Mouse (Mus musculus): ENCODE results near the gene Ccl28. TPM values are rescaled to one million over a fixed set of nuclear protein-coding genes. Genes with fewer than 3 reads are reported as not detected.
"Not testable (repeated sequence)": the region's sequence is repeated elsewhere in the genome, so short reads cannot be mapped to it uniquely, and the experiment has no call there.

Gene Ccl28
- 1.5 and 1.6 TPM in 2 replicates for polyA plus RNA-seq (2012; rRNA removed)

DNA sequence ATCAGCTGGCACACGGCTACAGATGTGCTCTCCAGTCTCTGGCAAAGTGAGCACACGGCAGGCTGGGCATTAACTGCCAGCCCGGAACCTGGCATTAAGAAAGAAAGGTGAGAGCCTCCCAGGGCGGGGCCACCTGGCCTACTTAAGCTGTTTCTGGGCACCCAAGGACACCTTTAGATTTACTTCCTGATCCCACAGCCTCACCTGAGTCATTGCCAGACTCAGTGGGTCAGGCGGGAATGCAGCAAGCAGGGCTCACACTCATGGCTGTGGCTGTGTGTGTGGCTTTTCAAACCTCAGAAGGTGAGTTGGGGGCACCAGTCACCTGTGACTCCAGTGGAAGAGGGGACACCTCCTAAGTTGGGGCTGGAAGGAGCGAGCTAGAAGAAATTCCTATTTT, at the start of gene Ccl28:
Ccl28 (plus strand) TSS at position 186 of the 400 bp plus-strand sequence.
- DNase-seq (ENCODE audit: low read depth): no peak

DNA sequence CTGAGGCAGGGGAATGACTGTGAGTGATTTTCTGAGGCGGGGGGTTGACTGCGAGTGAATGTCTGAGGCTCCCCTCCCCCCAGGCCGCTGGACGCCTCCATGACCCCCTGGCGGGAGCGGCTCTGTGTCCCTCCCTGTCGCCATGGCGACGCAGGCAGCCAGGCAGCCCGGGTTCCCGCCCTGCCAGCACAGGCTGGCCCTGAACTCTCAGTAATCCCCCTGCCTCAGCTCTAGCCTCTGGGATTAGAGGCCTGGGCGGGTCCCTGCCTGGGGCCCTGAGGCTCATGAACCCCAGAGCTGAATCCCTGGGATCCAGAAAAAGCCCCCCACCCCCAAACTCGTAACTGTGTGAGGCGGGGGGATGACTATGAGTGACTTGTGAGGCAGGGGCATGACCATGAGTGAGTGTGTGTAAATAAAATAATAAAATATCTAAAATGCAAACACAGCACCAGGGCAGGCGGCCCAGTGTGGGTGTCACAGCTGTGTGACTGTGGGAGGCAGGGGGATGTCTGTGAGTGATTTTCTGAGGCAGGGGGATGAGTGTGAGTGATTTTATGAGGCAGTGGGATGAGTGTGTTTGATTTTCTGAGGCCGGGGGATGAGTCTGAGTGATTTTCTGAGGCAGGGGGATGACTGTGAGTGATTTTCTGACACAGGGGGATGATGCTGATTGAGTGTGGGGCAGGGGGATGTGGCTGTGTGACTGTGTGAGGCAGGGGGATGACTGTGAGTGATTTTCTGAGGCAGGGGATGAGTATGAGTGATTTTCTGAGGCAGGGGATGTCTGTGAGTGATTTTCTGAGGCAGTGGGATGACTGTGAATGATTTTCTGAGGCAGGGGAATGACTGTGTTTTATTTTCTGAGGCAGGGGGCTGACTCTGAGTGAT, 27.1 kb upstream of the Ccl28 start:
- not testable (repeated sequence) for DNase-seq (ENCODE audit: low read depth)

GRCm38 (mm10) chr13:119598466-119598865, 25.2 kb upstream of the Ccl28 start:
- not testable (repeated sequence) for DNase-seq (ENCODE audit: low read depth)

GRCm38 (mm10) chr13:119599066-119599465, 24.6 kb upstream of the Ccl28 start:
- DNase-seq (ENCODE audit: low read depth): not testable (repeated sequence)

DNA sequence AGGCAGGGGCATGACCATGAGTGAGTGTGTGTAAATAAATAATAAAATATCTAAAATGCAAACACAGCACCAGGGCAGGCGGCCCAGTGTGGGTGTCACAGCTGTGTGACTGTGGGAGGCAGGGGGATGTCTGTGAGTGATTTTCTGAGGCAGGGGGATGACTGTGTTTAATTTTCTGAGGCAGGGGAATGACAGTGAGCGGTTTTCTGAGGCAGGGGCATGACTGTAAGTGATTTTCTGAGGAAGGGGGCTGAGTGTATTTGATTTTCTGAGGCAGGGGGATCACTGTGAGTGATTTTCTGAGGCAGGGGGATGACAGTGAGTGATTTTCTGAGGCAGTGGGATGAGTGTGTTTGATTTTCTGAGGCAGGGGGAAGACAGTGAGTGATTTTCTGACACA, 24.1 kb upstream of the Ccl28 start:
- not testable (repeated sequence) for DNase-seq (ENCODE audit: low read depth)

- DNase-seq (ENCODE audit: low read depth): not testable (repeated sequence)
Observed at GRCm38 (mm10) chr13:119600166-119600565, 23.5 kb upstream of the Ccl28 start.

DNA sequence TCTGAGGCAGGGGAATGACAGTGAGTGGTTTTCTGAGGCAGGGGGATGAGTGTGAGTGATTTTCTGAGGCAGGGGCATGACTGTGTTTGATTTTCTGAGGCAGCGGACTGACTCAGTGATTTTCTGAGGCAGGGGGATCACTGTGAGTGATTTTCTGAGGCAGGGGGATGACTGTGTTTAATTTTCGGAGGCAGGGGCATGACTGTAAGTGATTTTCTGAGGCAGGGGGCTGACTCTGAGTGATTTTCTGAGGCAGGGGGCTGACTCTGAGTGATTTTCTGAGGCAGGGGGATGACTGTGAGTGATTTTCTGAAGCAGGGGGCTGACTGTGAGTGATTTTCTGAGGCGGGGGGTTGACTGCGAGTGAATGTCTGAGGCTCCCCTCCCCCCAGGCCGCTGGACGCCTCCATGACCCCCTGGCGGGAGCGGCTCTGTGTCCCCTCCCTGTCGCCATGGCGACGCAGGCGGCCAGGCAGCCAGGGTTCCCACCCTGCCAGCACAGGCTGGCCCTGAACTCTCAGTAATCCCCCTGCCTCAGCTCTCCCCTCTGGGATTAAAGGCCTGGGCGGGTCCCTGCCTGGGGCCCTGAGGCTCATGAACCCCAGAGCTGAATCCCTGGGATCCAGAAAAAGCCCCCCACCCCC, 20.8 kb upstream of the Ccl28 start:
- not testable (repeated sequence) for DNase-seq (ENCODE audit: low read depth)

DNA sequence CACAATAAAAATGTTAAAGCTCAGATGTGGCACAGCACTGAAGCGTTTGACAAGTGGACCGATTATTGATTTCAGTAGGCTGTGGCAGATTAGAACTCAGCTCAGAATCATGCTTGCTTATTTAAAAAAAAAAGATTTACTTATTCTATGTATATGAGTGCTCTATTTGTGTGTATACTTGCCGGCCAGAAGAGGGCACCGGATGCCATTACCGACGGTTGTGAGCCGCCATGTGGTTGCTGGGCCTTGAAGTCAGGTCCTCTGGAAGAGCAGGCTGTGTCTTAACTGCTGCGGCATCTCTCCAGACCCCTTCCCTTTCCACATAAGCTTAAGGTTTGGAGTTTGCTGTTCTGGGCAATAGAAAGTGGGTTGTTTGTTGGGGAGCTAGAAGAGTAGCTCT, 19.7 kb upstream of the Ccl28 start:
- DNase-seq (ENCODE audit: low read depth): not testable (repeated sequence)

GRCm38 (mm10) chr13:119604322-119604721, 19.3 kb upstream of the Ccl28 start:
- not testable (repeated sequence) for DNase-seq (ENCODE audit: low read depth)

DNA sequence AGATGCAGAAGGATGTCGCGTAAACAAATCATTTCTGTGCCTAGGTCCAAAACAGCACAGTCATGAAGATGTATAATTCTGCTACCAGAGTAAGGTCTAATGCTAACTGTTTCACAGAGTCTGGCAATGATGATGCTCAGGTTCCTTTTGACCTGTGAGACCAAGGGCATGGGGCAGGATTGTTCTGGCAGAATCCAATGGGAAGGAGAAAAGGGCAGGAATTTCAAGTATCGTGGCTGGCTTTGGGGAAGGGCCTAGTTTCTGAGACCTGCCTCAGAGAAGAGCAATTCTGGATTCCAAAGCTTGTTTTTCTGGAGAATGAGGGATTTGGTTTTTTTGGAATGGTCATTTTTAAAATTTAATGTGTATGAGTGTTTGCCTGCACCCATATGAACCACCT, 4.8 kb upstream of the Ccl28 start:
- no peak for DNase-seq (ENCODE audit: low read depth)

DNA sequence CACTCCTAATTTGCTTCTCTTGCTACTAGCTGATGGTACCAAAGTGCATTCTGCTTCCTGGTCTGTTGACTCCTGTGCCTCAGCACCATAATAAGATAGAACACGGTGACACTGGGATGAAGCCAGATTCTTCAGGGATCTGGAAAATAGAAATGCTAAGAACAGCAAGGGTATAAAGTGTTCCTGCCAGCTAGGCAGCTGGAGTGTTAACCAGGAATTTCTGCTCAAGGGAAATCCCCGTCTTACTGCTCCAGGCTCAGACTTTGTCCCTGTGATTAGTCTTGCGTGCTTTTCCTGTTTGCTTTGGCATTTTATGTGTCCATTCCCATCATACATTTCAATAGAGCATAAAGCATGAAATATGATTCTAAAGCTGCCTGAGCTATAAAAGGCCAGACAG, 3.9 kb upstream of the Ccl28 start:
- no peak for DNase-seq (ENCODE audit: low read depth)

DNA sequence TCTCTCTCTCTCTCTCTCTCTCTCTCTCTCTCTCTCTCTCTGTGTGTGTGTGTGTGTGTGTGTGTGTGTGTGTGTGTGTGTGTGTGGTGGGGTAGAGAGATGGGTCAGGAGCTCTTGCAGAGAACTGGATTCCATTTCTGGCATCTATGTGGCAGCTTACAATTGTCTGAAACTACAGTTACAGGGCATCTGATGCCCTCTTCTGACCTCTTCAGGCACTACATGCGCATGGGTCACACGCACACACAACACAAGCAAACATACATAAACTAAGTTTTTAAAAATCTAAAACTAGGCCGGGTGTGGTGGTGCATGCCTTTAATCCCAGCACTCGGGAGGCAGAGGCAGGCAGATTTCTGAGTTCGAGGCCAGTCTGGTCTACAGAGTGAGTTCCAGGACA, 2.3 kb downstream of the Ccl28 start:
- DNase-seq (ENCODE audit: low read depth): not testable (repeated sequence)

DNA sequence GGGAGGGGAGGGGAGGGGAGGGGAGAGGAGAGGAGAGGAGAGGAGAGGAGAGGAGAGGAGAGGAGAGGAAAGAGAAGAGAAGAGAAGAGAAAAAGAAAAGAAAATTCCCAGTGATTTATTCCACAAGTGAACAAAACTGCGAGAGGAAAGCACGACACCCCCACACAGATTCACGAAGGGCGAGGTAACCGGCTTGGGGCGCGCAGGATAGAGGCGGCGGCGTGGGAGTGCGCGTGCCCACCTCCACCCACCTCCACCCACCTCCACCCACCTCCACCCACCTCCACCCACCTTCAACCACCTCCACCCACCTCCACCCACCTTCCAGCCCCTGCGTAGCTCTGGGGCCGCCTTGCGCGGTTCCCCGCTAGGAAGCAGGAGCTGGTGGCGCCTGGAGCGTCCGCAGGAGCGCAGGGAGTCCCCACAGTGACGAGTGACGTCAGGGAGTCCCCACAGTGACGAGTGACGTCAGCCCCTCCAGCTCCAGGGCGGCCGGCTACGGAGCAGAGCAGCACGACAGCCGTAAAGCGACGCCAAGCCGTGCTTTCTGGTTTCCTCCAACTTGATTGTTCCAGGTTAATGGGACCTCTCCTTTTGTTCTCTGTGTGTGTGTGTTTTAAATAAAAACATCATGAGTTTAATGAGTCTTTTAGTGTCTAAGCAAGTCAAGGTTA, 8.0 kb downstream of the Ccl28 start:
- DNase-seq (ENCODE audit: low read depth): no peak

- DNase-seq (ENCODE audit: low read depth): no peak
Observed at GRCm38 (mm10) chr13:119632156-119632548, 8.5 kb downstream of the Ccl28 start.

- no peak for DNase-seq (ENCODE audit: low read depth)
Observed at GRCm38 (mm10) chr13:119635496-119635895, 11.9 kb downstream of the Ccl28 start.

GRCm38 (mm10) chr13:119637837-119638236, 14.2 kb downstream of the Ccl28 start:
- no peak for DNase-seq (ENCODE audit: low read depth)

- DNase-seq (ENCODE audit: low read depth): no peak
Observed at GRCm38 (mm10) chr13:119638449-119638848, 14.8 kb downstream of the Ccl28 start.

GRCm38 (mm10) chr13:119639302-119639701, 15.7 kb downstream of the Ccl28 start:
- no peak for DNase-seq (ENCODE audit: low read depth)

DNA sequence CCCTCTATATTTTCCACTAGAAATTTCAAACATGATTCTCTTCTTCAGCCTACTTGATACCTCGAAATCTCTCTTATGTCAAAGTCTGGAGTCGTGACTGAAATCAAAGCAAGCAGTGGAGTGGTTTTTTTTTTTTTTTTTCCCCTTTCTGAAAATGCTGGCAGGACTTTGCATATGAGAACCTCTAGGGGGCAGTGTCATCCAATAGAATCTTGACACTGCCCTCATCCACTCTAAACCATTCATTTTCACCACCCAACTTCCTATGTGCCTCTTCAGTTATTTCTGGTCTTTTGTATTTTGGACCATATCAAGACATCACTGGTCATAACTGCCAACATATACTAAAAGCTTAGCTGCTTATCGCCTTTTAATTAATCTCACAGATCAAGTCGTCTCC, 16.9 kb downstream of the Ccl28 start:
- no peak for DNase-seq (ENCODE audit: low read depth)

- no peak for DNase-seq (ENCODE audit: low read depth)
Observed at GRCm38 (mm10) chr13:119641145-119641544, 17.5 kb downstream of the Ccl28 start.

DNA sequence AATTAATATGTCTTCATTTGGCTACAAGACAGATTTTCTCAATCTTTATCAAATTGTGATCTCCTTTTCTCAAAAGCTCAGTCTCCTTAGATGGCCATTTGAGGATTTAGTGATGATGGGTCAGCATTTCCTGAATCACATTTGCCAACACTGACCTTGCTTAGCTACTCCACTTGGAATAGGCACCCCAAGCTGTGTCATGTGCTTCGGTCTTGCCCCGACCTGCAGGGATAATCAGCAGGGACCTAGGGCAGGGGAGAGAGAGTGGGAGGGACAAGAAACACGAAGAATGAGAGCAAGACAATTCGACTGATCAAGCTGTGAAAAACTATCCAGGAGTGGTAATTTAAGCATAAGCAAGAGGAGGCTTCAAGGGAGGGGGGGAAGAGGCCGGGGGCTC, 21.1 kb downstream of the Ccl28 start:
- no peak for DNase-seq (ENCODE audit: low read depth)

DNA sequence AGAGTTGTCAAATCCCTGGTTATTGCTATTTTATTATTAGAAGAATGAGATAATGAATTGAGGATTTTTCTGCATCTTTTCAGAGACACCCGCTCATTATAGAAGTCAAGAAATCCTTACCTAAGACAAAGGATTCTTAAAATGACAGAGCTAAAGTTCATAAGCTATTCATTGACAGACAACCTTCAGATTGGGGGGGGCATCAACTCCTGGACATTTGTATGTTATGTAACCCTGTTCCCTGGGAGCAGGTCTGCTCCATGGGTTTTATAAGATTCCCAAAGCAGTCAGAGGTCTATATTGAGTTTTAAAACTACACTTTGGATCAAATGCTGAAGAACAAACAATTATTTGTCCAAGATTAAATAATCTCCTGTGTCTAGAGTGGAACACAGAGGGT, 22.9 kb downstream of the Ccl28 start:
- no peak for DNase-seq (ENCODE audit: low read depth)
